Mouse (Mus musculus) kidney, adult 8-10 months (tissue): ENCODE measurements at regions not wholly inside any gene's neighbourhood (a gene's known extent, or its start where the extent isn't known, plus 50 kb on each side); places are given as distances from the start of the nearest gene placed in this dataset.
A peak's percentile ranks its signal among the peaks of the same experiment; 100 is the strongest.
"Not testable (repeated sequence)": the region's sequence is repeated elsewhere in the genome, so short reads cannot be mapped to it uniquely, and the experiment has no call there.

Experiments used
- DNase-seq, 2 experiments: peaks; one replicate each; pipeline ENCODE4 v3.0.0; 2022

GRCm38 (mm10) chr4:10351876-10352627 lies 522.2 kb upstream of the 2610301B20Rik start:
- no peak for DNase-seq

DNA sequence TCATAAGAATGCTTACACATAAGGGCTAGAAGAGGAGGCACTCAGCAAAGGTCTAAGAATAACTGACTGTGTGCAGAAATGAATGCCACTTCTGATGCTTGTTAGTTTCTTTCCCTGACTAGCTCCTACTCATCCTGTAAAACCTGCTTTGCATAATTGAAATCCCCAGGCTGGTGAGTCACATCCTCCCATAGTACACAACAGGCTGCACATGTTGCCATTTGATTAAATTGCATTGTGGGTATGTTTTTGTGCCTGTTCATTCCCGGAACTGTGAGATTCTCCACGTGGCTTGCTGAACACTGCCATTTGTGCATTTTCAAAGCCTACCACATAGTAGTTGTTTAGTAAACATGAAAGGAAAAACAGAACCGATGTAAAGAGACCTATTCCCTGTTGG lies 516.7 kb upstream of the 2610301B20Rik start:
- DNase-seq = no peak

GRCm38 (mm10) chr4:10389790-10390189 lies 484.5 kb upstream of the 2610301B20Rik start:
- DNase-seq = no peak

DNA sequence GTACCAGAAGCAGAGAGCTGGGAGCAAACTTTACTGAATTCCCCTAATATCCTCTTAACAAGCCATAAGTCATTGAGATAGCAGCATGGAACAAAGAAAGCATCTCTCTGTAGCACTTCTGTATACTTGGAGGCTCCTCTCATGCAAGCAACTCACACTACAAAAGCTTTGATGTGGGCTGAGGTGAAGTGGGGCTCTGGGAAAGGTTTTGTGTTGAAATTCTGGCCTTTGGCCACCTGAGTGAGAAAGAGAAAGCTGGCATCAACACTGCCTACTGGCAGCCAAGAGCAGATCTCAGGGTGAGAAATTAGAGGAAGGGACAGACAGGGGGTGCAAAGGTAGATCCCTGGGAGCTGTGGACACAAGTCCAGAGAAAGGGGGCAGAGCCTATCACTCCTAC lies 477.0 kb upstream of the 2610301B20Rik start:
- DNase-seq = peak; percentile 7 to 33

- DNase-seq = no peak
Observed at GRCm38 (mm10) chr4:10398075-10398474, 476.2 kb upstream of the 2610301B20Rik start.

GRCm38 (mm10) chr4:10399649-10400048 lies 474.6 kb upstream of the 2610301B20Rik start:
- no peak for DNase-seq

GRCm38 (mm10) chr4:10402928-10403327 lies 471.4 kb upstream of the 2610301B20Rik start:
- no peak for DNase-seq

GRCm38 (mm10) chr4:10404438-10404837 lies 469.9 kb upstream of the 2610301B20Rik start:
- no peak for DNase-seq

DNA sequence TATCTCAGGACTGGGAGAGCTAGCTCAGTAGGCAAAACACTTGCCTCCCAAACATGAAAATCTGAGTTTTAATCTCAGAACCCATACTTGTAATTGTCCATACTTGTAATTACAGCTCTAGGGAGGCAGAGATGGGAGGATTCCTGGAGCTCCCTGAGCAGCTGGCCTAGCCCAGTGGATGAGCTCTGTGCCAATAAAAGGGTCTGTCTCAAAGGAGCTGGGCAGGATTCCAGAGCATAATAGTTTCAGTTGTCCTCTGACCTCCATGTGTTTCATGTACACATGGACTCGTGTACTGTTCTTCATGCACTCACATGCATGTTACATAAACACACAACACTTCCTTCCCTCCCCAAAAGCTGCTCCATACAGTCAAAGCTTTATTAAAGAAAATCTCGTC lies 469.2 kb upstream of the 2610301B20Rik start:
- no peak for DNase-seq

DNA sequence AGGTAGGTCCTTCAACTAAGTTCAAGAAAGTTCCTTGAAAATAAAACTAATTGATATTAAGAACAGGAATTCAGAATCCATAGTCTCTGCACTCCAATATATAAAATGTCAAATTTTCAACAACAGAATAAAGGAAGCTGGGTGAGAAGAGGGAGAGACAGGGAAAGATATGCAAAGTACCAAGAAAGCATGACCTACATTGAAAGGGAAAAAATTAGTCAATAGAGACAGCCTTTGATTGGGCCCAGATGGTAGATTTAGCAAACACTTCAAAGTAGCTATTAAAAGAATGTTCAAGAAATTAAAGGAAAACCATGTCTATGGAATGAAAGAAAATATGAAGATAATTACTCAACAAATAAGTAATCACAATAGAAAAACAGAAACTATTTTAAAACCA lies 460.0 kb upstream of the 2610301B20Rik start:
- no peak for DNase-seq

DNA sequence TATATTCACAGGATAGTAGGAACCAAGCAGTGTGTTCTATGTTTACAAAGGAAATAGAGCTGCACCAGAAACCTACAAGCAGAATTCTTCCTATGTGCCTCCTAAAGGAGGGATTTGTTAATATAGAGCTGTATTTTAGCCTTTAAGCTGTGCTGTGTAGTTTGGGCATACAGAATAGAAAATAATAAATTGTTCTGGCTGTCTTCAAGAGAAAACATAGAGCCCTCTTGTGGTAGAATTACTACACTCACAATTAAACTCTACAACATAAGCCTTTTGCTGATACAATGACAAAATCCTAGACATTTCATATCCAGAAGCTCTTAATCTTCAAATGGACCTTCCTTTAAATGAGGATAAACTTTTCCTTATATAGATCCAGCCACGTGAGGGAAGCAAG lies 452.9 kb upstream of the 2610301B20Rik start:
- DNase-seq = no peak

GRCm38 (mm10) chr4:10434438-10434837 lies 439.9 kb upstream of the 2610301B20Rik start:
- no peak for DNase-seq

DNA sequence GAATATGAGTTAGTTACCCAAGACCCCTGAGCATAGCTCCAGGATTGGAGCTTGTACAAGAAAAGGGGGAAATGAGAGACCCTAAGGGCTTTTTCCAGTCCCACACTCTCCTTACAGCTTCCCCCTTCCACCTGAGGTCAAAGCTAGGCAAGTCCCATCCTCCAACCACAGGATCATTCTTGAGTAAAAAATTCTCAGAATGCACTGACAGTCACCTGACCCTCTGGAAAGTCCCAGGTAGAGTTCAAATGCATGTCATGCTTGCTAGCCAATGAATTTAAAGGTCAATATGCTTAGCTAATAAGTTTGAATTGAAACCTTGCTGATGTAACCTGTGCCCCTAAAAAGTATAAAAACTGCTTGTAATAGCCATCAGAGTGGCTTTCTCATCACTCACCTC lies 434.4 kb upstream of the 2610301B20Rik start:
- DNase-seq = not testable (repeated sequence)

- no peak for DNase-seq
Observed at GRCm38 (mm10) chr4:10459603-10460002, 414.7 kb upstream of the 2610301B20Rik start.

DNA sequence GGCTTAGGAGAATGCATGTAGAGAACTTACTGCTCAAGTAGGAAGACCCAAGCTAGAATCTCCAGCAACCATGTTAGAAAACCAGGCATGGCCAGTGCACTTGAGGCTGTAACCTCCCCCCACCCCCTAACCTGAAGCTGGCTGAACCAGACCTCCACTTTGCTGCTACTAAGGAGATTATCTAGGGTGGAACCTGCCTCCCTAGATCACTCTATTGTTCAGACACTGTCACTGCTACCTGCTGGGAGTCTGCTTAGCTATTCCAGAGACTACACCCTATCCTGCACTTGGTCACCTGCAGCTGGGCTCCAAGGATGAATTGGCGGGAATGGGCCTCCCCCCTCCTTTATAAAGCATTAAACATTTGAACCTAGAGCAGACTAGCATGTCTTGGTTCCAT lies 393.4 kb upstream of the 2610301B20Rik start:
- no peak for DNase-seq

DNA sequence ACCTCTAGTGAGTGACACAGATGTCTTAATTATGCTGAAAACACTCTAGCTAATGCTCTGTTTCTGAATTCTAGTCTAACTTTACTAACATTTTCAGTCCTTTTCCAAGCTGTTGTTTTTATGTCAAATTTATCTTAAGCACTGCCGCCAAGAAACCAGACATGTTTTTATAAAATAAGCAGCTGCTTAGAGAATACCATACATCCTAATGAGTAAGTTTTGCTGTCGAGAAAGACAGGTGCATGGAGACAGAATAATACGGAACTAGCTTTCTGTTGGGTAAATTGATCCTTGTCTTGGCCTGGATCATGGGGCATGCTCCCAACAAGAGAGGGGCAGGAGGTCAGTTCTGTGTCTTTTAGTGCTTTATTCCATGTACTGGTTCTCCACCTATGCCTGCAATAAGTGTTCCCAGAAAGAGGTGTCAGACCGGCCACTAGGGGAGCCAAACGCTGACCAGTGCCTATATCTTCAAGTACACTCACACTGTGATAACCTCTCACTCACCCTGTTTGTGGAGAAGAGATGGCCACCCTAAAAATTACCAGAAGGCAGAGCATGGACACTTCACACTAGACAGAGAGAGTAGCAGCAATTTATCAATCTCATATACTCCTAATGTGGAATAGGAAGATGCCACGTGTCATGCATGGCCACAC lies 366.0 kb upstream of the 2610301B20Rik start:
- DNase-seq = peak; percentile 1 to 2

GRCm38 (mm10) chr4:10510013-10510412 lies 364.3 kb upstream of the 2610301B20Rik start:
- no peak for DNase-seq

GRCm38 (mm10) chr4:10550711-10551305 lies 323.5 kb upstream of the 2610301B20Rik start:
- no peak for DNase-seq

GRCm38 (mm10) chr4:10553724-10554123 lies 320.6 kb upstream of the 2610301B20Rik start:
- DNase-seq = no peak

- DNase-seq = no peak
Observed at GRCm38 (mm10) chr4:10560078-10560477, 314.2 kb upstream of the 2610301B20Rik start.

GRCm38 (mm10) chr4:10604513-10604912 lies 269.8 kb upstream of the 2610301B20Rik start:
- no peak for DNase-seq

- DNase-seq = no peak
Observed at GRCm38 (mm10) chr4:10607855-10608576, 266.3 kb upstream of the 2610301B20Rik start.

- DNase-seq = no peak
Observed at GRCm38 (mm10) chr4:10610784-10611183, 263.5 kb upstream of the 2610301B20Rik start.
